Mouse (Mus musculus) erythroblast, embryonic 14.5 days (primary cell): Measurements from ENCODE around the gene Setd1a.

Experiments used
- GATA1 ChIP-seq: IDR thresholded peaks from 2 replicates; pipeline ENCODE4 v1.6.1; 2012; ENCODE audit warnings: low read length, inconsistent platforms, mixed read lengths
- TAL1 ChIP-seq: IDR thresholded peaks from 3 replicates; pipeline ENCODE4 v1.6.1; 2012; ENCODE audit warnings: low read length, inconsistent platforms, mixed read lengths

DNA sequence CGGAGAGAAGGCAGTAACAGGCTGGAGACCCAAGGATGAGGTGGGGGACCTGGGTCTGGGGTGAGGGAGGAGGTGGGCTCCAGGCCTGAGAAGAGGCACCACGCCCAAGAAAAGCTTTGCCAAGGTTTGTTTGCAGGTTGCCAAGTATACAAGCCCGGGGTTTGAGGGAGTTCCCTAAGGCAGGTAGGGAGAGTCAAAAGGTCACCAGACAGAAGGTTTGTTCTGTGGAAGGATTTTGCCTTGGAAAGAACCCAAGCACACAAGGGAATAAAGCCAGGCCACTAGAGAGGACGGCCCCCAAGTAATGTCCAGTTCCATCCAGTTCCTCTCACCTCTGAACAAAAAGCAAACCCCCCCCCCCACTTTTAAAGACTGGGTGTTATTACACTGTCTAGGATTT, 34.8 kb downstream of the Setd1a start:
- no peak for TF ChIP-seq TAL1
- no peak for TF ChIP-seq GATA1
